Mouse (Mus musculus) urinary bladder, postnatal 14 days (tissue): ENCODE measurements around the gene Chl1.

Experiments used
- DNase-seq: peaks from one replicate; pipeline ENCODE4 v3.0.0; 2021; ENCODE audit warnings: low spot score

Gene Chl1

GRCm38 (mm10) chr6:103543753-103544152, 33.4 kb downstream of the Chl1 start:
- no peak for DNase-seq

- no peak for DNase-seq
Observed at GRCm38 (mm10) chr6:103546314-103546713, 35.9 kb downstream of the Chl1 start.

- DNase-seq, result no peak
Observed at GRCm38 (mm10) chr6:103549929-103550328, 39.5 kb downstream of the Chl1 start.

GRCm38 (mm10) chr6:103558037-103558893, 47.9 kb downstream of the Chl1 start:
- no peak for DNase-seq

GRCm38 (mm10) chr6:103558894-103559225, 48.5 kb downstream of the Chl1 start:
- no peak for DNase-seq

- DNase-seq, result no peak
Observed at GRCm38 (mm10) chr6:103559344-103559743, 49.0 kb downstream of the Chl1 start.

- no peak for DNase-seq
Observed at GRCm38 (mm10) chr6:103564811-103565210, 54.4 kb downstream of the Chl1 start.

- no peak for DNase-seq
Observed at GRCm38 (mm10) chr6:103567247-103567646, 56.9 kb downstream of the Chl1 start.

- no peak for DNase-seq
Observed at GRCm38 (mm10) chr6:103572659-103573058, 62.3 kb downstream of the Chl1 start.

GRCm38 (mm10) chr6:103584224-103584623, 73.8 kb downstream of the Chl1 start:
- DNase-seq, result no peak

GRCm38 (mm10) chr6:103585667-103586066, 75.3 kb downstream of the Chl1 start:
- DNase-seq, result no peak

- DNase-seq, result no peak
Observed at GRCm38 (mm10) chr6:103586081-103586480, 75.7 kb downstream of the Chl1 start.

GRCm38 (mm10) chr6:103602070-103602469, 91.7 kb downstream of the Chl1 start:
- no peak for DNase-seq

GRCm38 (mm10) chr6:103610656-103611055, 100.3 kb downstream of the Chl1 start:
- no peak for DNase-seq

- DNase-seq, result no peak
Observed at GRCm38 (mm10) chr6:103612626-103613025, 102.2 kb downstream of the Chl1 start.

GRCm38 (mm10) chr6:103613714-103614113, 103.3 kb downstream of the Chl1 start:
- no peak for DNase-seq

- no peak for DNase-seq
Observed at GRCm38 (mm10) chr6:103615924-103616602, 105.7 kb downstream of the Chl1 start.

- DNase-seq, result no peak
Observed at GRCm38 (mm10) chr6:103620880-103621279, 110.5 kb downstream of the Chl1 start.

GRCm38 (mm10) chr6:103622117-103622713, 111.8 kb downstream of the Chl1 start:
- no peak for DNase-seq

- DNase-seq, result no peak
Observed at GRCm38 (mm10) chr6:103632856-103633255, 122.5 kb downstream of the Chl1 start.

- DNase-seq, result no peak
Observed at GRCm38 (mm10) chr6:103656778-103657177, 146.4 kb downstream of the Chl1 start.

- DNase-seq, result no peak
Observed at GRCm38 (mm10) chr6:103659173-103659572, 148.8 kb downstream of the Chl1 start.

- DNase-seq, result no peak
Observed at GRCm38 (mm10) chr6:103665206-103665605, 154.8 kb downstream of the Chl1 start.
